Mouse (Mus musculus) E14TG2a.4 (cell line): ENCODE measurements at regions not wholly inside any gene's neighbourhood (a gene's known extent, or its start where the extent isn't known, plus 50 kb on each side); places are given as distances from the start of the nearest gene placed in this dataset.

Experiments
- CTCF ChIP-seq: conservative IDR thresholded peaks from 2 replicates; pipeline ENCODE4 v1.5.1; 2014; ENCODE audit warnings: low read length
- NANOG ChIP-seq: IDR thresholded peaks from 2 replicates; pipeline ENCODE4 v1.6.1; 2014; ENCODE audit warnings: borderline replicate concordance, low read length, mixed read lengths

DNA sequence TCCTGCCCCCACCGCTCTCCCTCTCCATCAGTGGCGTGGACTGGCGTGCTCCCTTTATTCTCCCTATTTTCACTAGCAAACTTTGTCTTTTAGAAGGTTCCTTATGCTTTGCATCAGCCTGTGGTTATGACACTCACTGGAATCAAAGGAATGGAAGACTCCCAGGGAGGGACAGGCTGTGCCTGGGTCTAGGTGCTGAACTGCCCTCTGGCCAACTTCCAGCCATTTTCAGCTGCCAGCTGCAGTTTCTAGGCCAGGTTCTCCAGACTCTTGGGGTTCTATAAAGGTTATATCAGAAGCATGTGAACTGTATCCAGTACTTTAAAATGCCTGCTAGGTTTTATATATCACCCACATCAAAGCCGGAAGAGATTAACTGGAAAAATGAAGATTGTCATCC lies 50.2 kb upstream of the Mkln1 start:
- TF ChIP-seq CTCF (no peak), NANOG (no peak)
